Mouse (Mus musculus) heart, embryonic 15.5 days (tissue): ENCODE data around the gene Xrcc1. TPM values are rescaled to one million over a fixed set of nuclear protein-coding genes. Genes with fewer than 3 reads are reported as not detected.

Experiments used
- polyA plus RNA-seq: library from polyadenylated mRNA; unstranded; fragments of >200 nt; fragmentation: Nextera tagmentation; extraction: Ambion mirVana; gene quantifications from 2 replicates; pipeline ENCODE4 v1.2.1, GENCODE M21; 2015

Gene Xrcc1
- polyA plus RNA-seq, 1 experiment from 2014 or later: 56.6 TPM

Other genes starting within 250 kb of the Xrcc1 start
- gene Zfp61, start 245.1 kb upstream of the Xrcc1 start, polyA plus RNA-seq: 14.3 and 19.4 TPM in 2 replicates
- 4.3 and 5.5 TPM in 2 replicates for gene Zfp94, start 229.6 kb upstream of the Xrcc1 start, polyA plus RNA-seq
- gene Tescl, start 212.4 kb upstream of the Xrcc1 start, polyA plus RNA-seq: 0.28 TPM in 1 of 2 replicates, not detected in the other
- gene Lypd5, start 197.1 kb upstream of the Xrcc1 start, polyA plus RNA-seq: 0.09 TPM in 1 of 2 replicates, not detected in the other
- gene Kcnn4, start 176.0 kb upstream of the Xrcc1 start, polyA plus RNA-seq: 1.7 and 8.5 TPM in 2 replicates
- gene Smg9, start 146.7 kb upstream of the Xrcc1 start, polyA plus RNA-seq: 17.1 and 23.8 TPM in 2 replicates
- gene Irgc1, start 94.0 kb upstream of the Xrcc1 start, polyA plus RNA-seq: not detected in 2 replicates
- gene Plaur, start 83.8 kb upstream of the Xrcc1 start, polyA plus RNA-seq: 8.2 and 9.9 TPM in 2 replicates
- gene Cadm4, start 64.3 kb upstream of the Xrcc1 start, polyA plus RNA-seq: 1.3 and 2.0 TPM in 2 replicates
- 37.5 and 40.8 TPM in 2 replicates for gene Zfp428, start 39.3 kb upstream of the Xrcc1 start, polyA plus RNA-seq
- gene AC161166.1, start 33.8 kb upstream of the Xrcc1 start, polyA plus RNA-seq: 0.25 and 0.29 TPM in 2 replicates
- gene Irgq, start 15.6 kb upstream of the Xrcc1 start, polyA plus RNA-seq: 6.0 and 8.3 TPM in 2 replicates
- 0.46 TPM in 1 of 2 replicates, not detected in the other for gene Pinlyp, start 171 bp upstream of the Xrcc1 start, polyA plus RNA-seq
- gene Ethe1, start 41.3 kb downstream of the Xrcc1 start, polyA plus RNA-seq: 20.5 and 23.6 TPM in 2 replicates
- 0.92 and 1.4 TPM in 2 replicates for gene Zfp575, start 41.4 kb downstream of the Xrcc1 start, polyA plus RNA-seq
- gene Phldb3, start 64.5 kb downstream of the Xrcc1 start, polyA plus RNA-seq: 0.06 and 0.18 TPM in 2 replicates
- 0.10 and 0.43 TPM in 2 replicates for gene Lypd3, start 90.3 kb downstream of the Xrcc1 start, polyA plus RNA-seq
- gene Tex101, start 130.4 kb downstream of the Xrcc1 start, polyA plus RNA-seq: not detected in 2 replicates
- gene BC049730, start 163.0 kb downstream of the Xrcc1 start, polyA plus RNA-seq: not detected in 2 replicates
- gene Gm4763, start 180.6 kb downstream of the Xrcc1 start, polyA plus RNA-seq: not detected in 2 replicates
- gene Cd177, start 214.0 kb downstream of the Xrcc1 start, polyA plus RNA-seq: 0.13 and 0.27 TPM in 2 replicates
- 0.20 TPM in 1 of 2 replicates, not detected in the other for gene Ceacam10, start 230.9 kb downstream of the Xrcc1 start, polyA plus RNA-seq